Mouse (Mus musculus): ENCODE measurements around the gene Gdf9.

DNA sequence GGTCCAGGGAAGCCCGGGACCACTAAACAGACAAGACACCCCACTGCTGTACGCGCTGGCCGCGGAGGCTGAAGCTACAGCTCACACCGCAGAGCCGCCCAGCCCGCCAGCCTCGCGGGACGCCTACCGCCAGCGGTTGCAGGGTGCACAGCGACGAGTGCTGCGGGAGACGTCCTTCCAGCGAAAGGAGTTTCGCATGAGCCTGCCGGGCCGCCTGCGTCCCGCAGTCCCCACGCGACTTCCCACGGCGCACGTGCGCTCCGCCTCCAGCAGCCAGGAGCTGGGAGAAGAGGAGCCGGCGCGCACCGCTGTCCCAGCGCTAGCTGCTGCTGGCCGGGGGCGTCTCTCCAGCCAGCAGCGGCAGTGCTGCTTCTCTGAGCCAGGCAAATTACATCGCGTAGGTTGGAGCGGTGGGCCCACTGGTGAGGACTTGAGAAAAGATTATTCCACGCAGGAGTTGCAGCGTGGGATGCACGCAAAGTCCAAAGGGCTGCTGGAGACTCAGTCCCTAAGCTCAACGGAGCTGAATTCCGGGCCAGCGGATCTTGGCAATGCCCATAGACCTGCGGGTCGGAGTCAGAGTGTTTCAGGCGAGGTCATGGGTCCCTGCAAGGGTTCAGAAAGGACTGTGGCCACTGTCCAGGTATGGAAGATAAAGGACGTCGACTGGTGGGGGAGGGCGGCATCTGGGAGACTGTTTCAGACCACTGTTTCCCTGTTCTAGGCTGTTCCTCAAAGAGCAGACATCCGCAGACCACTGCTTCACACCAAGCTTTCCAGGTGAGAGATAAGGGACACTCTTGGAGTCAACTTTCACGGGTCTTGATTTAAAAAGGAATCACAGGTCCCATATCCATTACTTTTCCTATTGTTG lies 33.0 kb downstream of the Gdf9 start:
- TF ChIP-seq CTCF (IDR thresholded peaks at IDR 0.05; ENCODE audit: low read depth, low read length), result no peak
- TF ChIP-seq POLR2A (IDR thresholded peaks at IDR 0.05; ENCODE audit: insufficient read depth, low read length), result no peak
